Mouse (Mus musculus) testis, adult 2 months (tissue): ENCODE results near the gene Srsf1.

Experiments
- CTCF ChIP-seq: fragments of 200-500 bp; IDR thresholded peaks from 2 replicates; pipeline ENCODE4 v1.5.1; 2012; ENCODE audit warnings: low read depth, mild to moderate bottlenecking, inconsistent platforms, low read length, moderate library complexity; ENCODE audit not compliant: control insufficient read depth, insufficient read depth, insufficient replicate concordance
- POLR2A ChIP-seq: fragments of 200-500 bp; IDR thresholded peaks from 2 replicates; pipeline ENCODE4 v1.6.1; 2012; ENCODE audit warnings: low read depth, mild to moderate bottlenecking, inconsistent platforms, low read length, moderate library complexity; ENCODE audit not compliant: control insufficient read depth

DNA sequence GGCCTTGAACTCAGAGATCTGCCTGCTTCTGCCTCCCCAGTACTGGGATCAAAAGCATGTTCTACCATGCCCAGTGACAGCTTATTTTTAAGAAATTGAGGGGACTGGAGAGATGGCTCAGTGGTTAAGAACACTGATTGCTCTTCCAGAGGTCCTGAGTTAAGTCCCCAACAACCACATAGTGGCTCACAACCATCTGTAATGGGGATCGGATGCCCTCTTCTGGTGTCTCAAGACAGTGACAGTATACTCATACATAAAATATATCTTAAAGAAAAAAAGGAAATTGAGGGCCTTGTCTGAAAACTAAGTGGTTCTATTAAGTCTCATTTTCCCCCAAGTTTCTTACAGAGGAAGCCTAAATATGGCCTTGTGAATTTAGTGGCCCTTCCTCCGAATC is 10.6 kb downstream of the Srsf1 start:
- no peak for TF ChIP-seq POLR2A
- no peak for TF ChIP-seq CTCF
